Mouse (Mus musculus) monocyte, adult 2 months (primary cell): ENCODE measurements around the gene Stip1.
"Not testable (repeated sequence)": the region's sequence is repeated elsewhere in the genome, so short reads cannot be mapped to it uniquely, and the experiment has no call there.

Source experiments
- DNase-seq, 2 experiments: peaks; one replicate each; pipeline ENCODE4 v3.0.0; 2022; ENCODE audit warnings: low spot score in 2 of 2, low read depth in 1 of 2

Stip1 gene

GRCm38 (mm10) chr19:7039841-7040636 is at the start of gene Stip1:
Gene Stip1 (minus strand): TSS chr19:7039967.
- peak; percentile 97 to 99 for DNase-seq

GRCm38 (mm10) chr19:7089050-7089449 is 49.3 kb upstream of the Stip1 start:
- DNase-seq: no peak

GRCm38 (mm10) chr19:7088558-7088957 is 48.8 kb upstream of the Stip1 start:
- DNase-seq: no peak

GRCm38 (mm10) chr19:7084734-7085133 is 45.0 kb upstream of the Stip1 start:
- no peak for DNase-seq

- DNase-seq: no peak
These were observed 43.4 kb upstream of the Stip1 start for GRCm38 (mm10) chr19:7083035-7083794.

GRCm38 (mm10) chr19:7081516-7082266 is 41.9 kb upstream of the Stip1 start:
- DNase-seq: no peak

- DNase-seq: no peak
These were observed 38.5 kb upstream of the Stip1 start for GRCm38 (mm10) chr19:7078271-7078670.

GRCm38 (mm10) chr19:7077666-7078065 is 37.9 kb upstream of the Stip1 start:
- no peak for DNase-seq

GRCm38 (mm10) chr19:7075336-7075735 is 35.6 kb upstream of the Stip1 start:
- not testable (repeated sequence) for DNase-seq

- no peak for DNase-seq
These were observed 34.4 kb upstream of the Stip1 start for GRCm38 (mm10) chr19:7073997-7074781.

- DNase-seq: no peak
These were observed 32.5 kb upstream of the Stip1 start for GRCm38 (mm10) chr19:7072221-7072620.

- DNase-seq: no peak
These were observed 31.0 kb upstream of the Stip1 start for GRCm38 (mm10) chr19:7070775-7071174.

- DNase-seq: no peak
These were observed 30.3 kb upstream of the Stip1 start for GRCm38 (mm10) chr19:7069781-7070763.

- no peak for DNase-seq
These were observed 29.1 kb upstream of the Stip1 start for GRCm38 (mm10) chr19:7068661-7069531.

- peak in 1 of 2 experiments; percentile 43 for DNase-seq
These were observed 28.4 kb upstream of the Stip1 start for GRCm38 (mm10) chr19:7068136-7068535.

GRCm38 (mm10) chr19:7067344-7068050 is 27.7 kb upstream of the Stip1 start:
- DNase-seq: no peak

- DNase-seq: no peak
These were observed 27.1 kb upstream of the Stip1 start for GRCm38 (mm10) chr19:7066828-7067342.
